Mouse (Mus musculus): ENCODE measurements around the gene Ywhah. TPM values are rescaled to one million over a fixed set of nuclear protein-coding genes. Genes with fewer than 3 reads are reported as not detected.
A peak's percentile ranks its signal among the peaks of the same experiment; 100 is the strongest.

The Ywhah gene
- polyA plus RNA-seq, 1 experiment from 2014 or later = 418 TPM

- Histone ChIP-seq H3K36me3 (ENCODE audit: control insufficient read depth, insufficient read depth, low read length) (no peaks in the 10 kb centered on the region), H3K4me1 (ENCODE audit: control insufficient read depth, insufficient read depth, low read length) (no peaks in the 10 kb centered on the region), H3K27ac (ENCODE audit: low read length) (no peak overlapping the region), H3K27me3 (ENCODE audit: control insufficient read depth, insufficient read depth, low read length) (no peaks in the 10 kb centered on the region), H3K4me2 (ENCODE audit: low read depth, low read length) (no peak overlapping the region), H3K9ac (ENCODE audit: low read length) (no peak overlapping the region), H3K4me3 (replicated peaks; ENCODE audit: low read length) (no peak overlapping the region), H3K9me3 (replicated peaks; ENCODE audit: control insufficient read depth, low read length) (no peaks in the 10 kb centered on the region)
- no peak for ATAC-seq (ENCODE audit: insufficient read depth, low FRiP score)
- WGBS = 73% methylated on average over 10 of the region's 10 CpGs
Measured at GRCm38 (mm10) chr5:33056126-33056765, 37.6 kb downstream of the Ywhah start.

GRCm38 (mm10) chr5:33070071-33070470 is 51.5 kb downstream of the Ywhah start:
- H3K36me3 ChIP-seq (ENCODE audit: control insufficient read depth, insufficient read depth, low read length) = no peaks in the 10 kb centered on the region
- no peaks in the 10 kb centered on the region for H3K27me3 ChIP-seq (ENCODE audit: control insufficient read depth, insufficient read depth, low read length)
- no peaks in the 10 kb centered on the region for H3K4me1 ChIP-seq (ENCODE audit: control insufficient read depth, insufficient read depth, low read length)
- ATAC-seq (ENCODE audit: insufficient read depth, low FRiP score) = no peak
- H3K4me2 ChIP-seq (ENCODE audit: low read depth, low read length) = no peak overlapping the region
- no peak overlapping the region for H3K4me3 ChIP-seq (replicated peaks; ENCODE audit: low read length)
- no peaks in the 10 kb centered on the region for H3K9me3 ChIP-seq (replicated peaks; ENCODE audit: control insufficient read depth, low read length)
- H3K9ac ChIP-seq (ENCODE audit: low read length) = no peak overlapping the region
- H3K27ac ChIP-seq (ENCODE audit: low read length) = no peak overlapping the region

GRCm38 (mm10) chr5:33076490-33077191 is 58.0 kb downstream of the Ywhah start:
- peak; percentile 60; the same call in 1 of the 2 replicates for ATAC-seq (ENCODE audit: insufficient read depth, low FRiP score)
- Histone ChIP-seq H3K27ac (ENCODE audit: low read length) (no peak overlapping the region), H3K4me3 (replicated peaks; ENCODE audit: low read length) (no peak overlapping the region), H3K4me1 (ENCODE audit: control insufficient read depth, insufficient read depth, low read length) (no peaks in the 10 kb centered on the region), H3K9me3 (replicated peaks; ENCODE audit: control insufficient read depth, low read length) (no peaks in the 10 kb centered on the region), H3K36me3 (ENCODE audit: control insufficient read depth, insufficient read depth, low read length) (no peaks in the 10 kb centered on the region), H3K9ac (ENCODE audit: low read length) (no peak overlapping the region), H3K4me2 (ENCODE audit: low read depth, low read length) (no peak overlapping the region), H3K27me3 (ENCODE audit: control insufficient read depth, insufficient read depth, low read length) (no peaks in the 10 kb centered on the region)
- WGBS = 52% methylated on average over 6 of the region's 6 CpGs

Other genes with a start within 250 kb of the Ywhah start
- gene Pisd, start 233.2 kb upstream of the Ywhah start, polyA plus RNA-seq (2015; fragmentation: Nextera tagmentation; extraction: Ambion mirVana) = 79.7 and 90.5 TPM in 2 replicates
- not detected in 2 replicates for gene Gm20671, start 191.7 kb upstream of the Ywhah start, polyA plus RNA-seq (2015; fragmentation: Nextera tagmentation; extraction: Ambion mirVana)
- 10.3 and 16.3 TPM in 2 replicates for gene Prr14l, start 164.6 kb upstream of the Ywhah start, polyA plus RNA-seq (2015; fragmentation: Nextera tagmentation; extraction: Ambion mirVana)
- gene Depdc5, start 155.1 kb upstream of the Ywhah start, polyA plus RNA-seq (2015; fragmentation: Nextera tagmentation; extraction: Ambion mirVana) = 16.9 and 19.4 TPM in 2 replicates
- gene Slc5a1, start 85.4 kb downstream of the Ywhah start, polyA plus RNA-seq (2015; fragmentation: Nextera tagmentation; extraction: Ambion mirVana) = 14.1 and 19.6 TPM in 2 replicates
- gene Spon2, start 199.6 kb downstream of the Ywhah start, polyA plus RNA-seq (2015; fragmentation: Nextera tagmentation; extraction: Ambion mirVana) = 60.9 and 73.3 TPM in 2 replicates

Measured in stomach, embryonic 16.5 days (tissue).